Mouse (Mus musculus) heart, embryonic 14.5 days (tissue): ENCODE measurements around the gene Sh3rf3. TPM values are rescaled to one million over a fixed set of nuclear protein-coding genes. Genes with fewer than 3 reads are reported as not detected.

Experiments used
- ATAC-seq: fragments of 200-750 bp; cut with Nextera tagmentation; 2 replicates; pipeline ENCODE4 v1.8.0; 2017; ENCODE audit warnings: low read depth, moderate TSS enrichment; ENCODE audit not compliant: insufficient number of reproducible peaks, insufficient read depth, low FRiP score
- H3K27ac ChIP-seq, 2 experiments: fragments of 200-500 bp in 1 of 2; fragments of 300-500 bp in 1 of 2; sonication (generic) in 1 of 2; replicated peaks in 1 of 2; 2 replicates each; pipeline ENCODE4 v1.5.1; 2012 to 2014; ENCODE audit warnings: low read depth in 2 of 2, low read length in 2 of 2, control low read depth in 1 of 2, mild to moderate bottlenecking in 1 of 2, mixed read lengths in 1 of 2; ENCODE audit not compliant: control insufficient read depth in 1 of 2, insufficient read depth in 1 of 2
- H3K27me3 ChIP-seq: fragments of 300-500 bp; sonication (generic); 2 replicates; pipeline ENCODE4 v1.6.1; 2014; ENCODE audit warnings: mild to moderate bottlenecking, low read length, control low read depth; ENCODE audit not compliant: control insufficient read depth, insufficient read depth
- H3K36me3 ChIP-seq: fragments of 300-500 bp; sonication (generic); 2 replicates; pipeline ENCODE4 v1.6.1; 2014; ENCODE audit warnings: mild to moderate bottlenecking, control low read depth, low read length, mixed read lengths; ENCODE audit not compliant: control insufficient read depth, insufficient read depth
- H3K4me1 ChIP-seq, 2 experiments: fragments of 200-500 bp in 1 of 2; fragments of 300-500 bp in 1 of 2; sonication (generic) in 1 of 2; 2 replicates each; pipeline ENCODE4 v1.6.1; 2012 to 2014; ENCODE audit warnings: low read length in 2 of 2, control low read depth in 1 of 2, mixed read lengths in 1 of 2; ENCODE audit not compliant: control insufficient read depth in 2 of 2, insufficient read depth in 2 of 2
- H3K4me2 ChIP-seq: fragments of 300-500 bp; sonication (generic); 2 replicates; pipeline ENCODE4 v1.6.1; 2014; ENCODE audit warnings: mild to moderate bottlenecking, low read length
- H3K4me3 ChIP-seq, 2 experiments: fragments of 200-500 bp in 1 of 2; fragments of 300-500 bp in 1 of 2; sonication (generic) in 1 of 2; 2 replicates each; pipeline ENCODE4 v1.5.1; 2012 to 2014; ENCODE audit warnings: low read length in 2 of 2, mild to moderate bottlenecking in 2 of 2, control low read depth in 1 of 2, low read depth in 1 of 2, moderate library complexity in 1 of 2; ENCODE audit not compliant: control insufficient read depth in 1 of 2, insufficient read depth in 1 of 2
- H3K9ac ChIP-seq: fragments of 300-500 bp; sonication (generic); 2 replicates; pipeline ENCODE4 v1.6.1; 2014; ENCODE audit warnings: mild to moderate bottlenecking, low read length
- H3K9me3 ChIP-seq: fragments of 300-500 bp; sonication (generic); 2 replicates; pipeline ENCODE4 v1.6.1; 2016; ENCODE audit warnings: low read length, control low read depth; ENCODE audit not compliant: control insufficient read depth
- WGBS: fragments of 180-500 bp; shearing (Covaris S2); extraction: QIAGEN DNeasy Blood & Tissue Kit; methylation state at CpG from one replicate; pipeline ENCODE4 v1.1.7; 2014; 5-methylcytosine and 5-hydroxymethylcytosine counted together
- polyA plus RNA-seq: library from polyadenylated mRNA; unstranded; fragments of >200 nt; fragmentation: Nextera tagmentation; extraction: Ambion mirVana; gene quantifications from 2 replicates; pipeline ENCODE4 v1.2.1, GENCODE M21; 2014

Gene Sh3rf3
- polyA plus RNA-seq, 1 experiment from 2014 or later, result 0.65 TPM

GRCm38 (mm10) chr10:58969351-58969750 lies 156.2 kb downstream of the Sh3rf3 start:
- Histone ChIP-seq H3K27me3 (no peaks in the 10 kb centered on the region), H3K4me2 (no peak overlapping the region)
- 87% methylated on average over 5 of the region's 5 CpGs for WGBS

GRCm38 (mm10) chr10:58972115-58972514 lies 159.0 kb downstream of the Sh3rf3 start:
- no peak overlapping the region for H3K4me3 ChIP-seq
- no peak overlapping the region for H3K4me2 ChIP-seq
- no peak overlapping the region for H3K9ac ChIP-seq
- H3K27me3 ChIP-seq, result no peaks in the 10 kb centered on the region
- 24% methylated on average over 1 of the region's 1 CpGs for WGBS
- no peaks in the 10 kb centered on the region for H3K36me3 ChIP-seq
- H3K4me1 ChIP-seq, result no peaks in the 10 kb centered on the region
- no peak overlapping the region for H3K27ac ChIP-seq
- H3K9me3 ChIP-seq, result peaks cover 6% of the 10 kb centered on the region; the same call in 1 of the 2 replicates
- ATAC-seq, result no peak

More at GRCm38 (mm10) chr10:58969351-58969750, 156.2 kb downstream of the Sh3rf3 start:
- Histone ChIP-seq H3K9ac (no peak overlapping the region), H3K36me3 (no peaks in the 10 kb centered on the region), H3K27ac (no peak overlapping the region), H3K4me3 (no peak overlapping the region), H3K4me1 (no peaks in the 10 kb centered on the region), H3K9me3 (peaks cover 6% of the 10 kb centered on the region; the same call in 1 of the 2 replicates)
- no peak for ATAC-seq

- H3K9me3 ChIP-seq, result peaks cover 6% of the 10 kb centered on the region; the same call in 1 of the 2 replicates
- ATAC-seq, result no peak
- H3K4me3 ChIP-seq, result no peak overlapping the region
- 36% methylated on average over 5 of the region's 5 CpGs for WGBS
- H3K9ac ChIP-seq, result no peak overlapping the region
- H3K4me1 ChIP-seq, result no peaks in the 10 kb centered on the region
- no peaks in the 10 kb centered on the region for H3K27me3 ChIP-seq
- H3K36me3 ChIP-seq, result no peaks in the 10 kb centered on the region
- H3K4me2 ChIP-seq, result no peak overlapping the region
- H3K27ac ChIP-seq, result no peak overlapping the region
Observed at GRCm38 (mm10) chr10:58974138-58974537, 161.0 kb downstream of the Sh3rf3 start.

DNA sequence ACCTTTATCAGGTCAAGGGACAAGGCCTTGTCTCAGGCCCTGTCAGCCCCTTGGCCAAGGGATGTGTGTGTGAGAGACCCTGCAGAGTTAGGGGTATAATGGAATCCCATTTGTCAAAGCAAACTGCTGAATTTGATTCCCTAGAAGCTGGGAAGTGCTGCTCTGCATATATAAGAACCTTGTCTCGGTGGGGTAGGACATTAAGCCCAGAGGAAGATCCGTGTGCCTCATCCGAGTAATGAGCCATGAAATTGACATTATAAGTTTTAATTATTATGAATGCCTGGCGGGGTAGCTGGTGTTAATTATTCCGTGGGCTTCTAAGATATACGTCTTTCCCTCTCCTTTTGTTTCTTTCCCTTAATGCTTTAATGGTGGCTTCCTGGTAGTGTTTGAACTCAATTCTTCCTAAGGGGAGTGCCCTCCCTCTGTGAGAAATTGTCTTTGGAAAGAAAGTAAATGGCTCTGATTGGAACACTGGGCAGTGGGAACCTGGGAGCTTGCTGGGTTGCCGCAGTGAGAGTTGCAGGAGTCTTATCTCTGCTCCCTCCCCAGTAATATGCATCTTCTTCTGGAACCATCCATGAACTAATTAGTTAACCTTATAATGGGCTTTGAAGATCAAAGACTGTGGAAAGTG lies 166.3 kb downstream of the Sh3rf3 start:
- 73% methylated on average over 7 of the region's 7 CpGs for WGBS
- Histone ChIP-seq H3K27ac (no peak overlapping the region), H3K36me3 (no peaks in the 10 kb centered on the region), H3K4me3 (no peak overlapping the region), H3K4me2 (no peak overlapping the region), H3K27me3 (no peaks in the 10 kb centered on the region), H3K4me1 (no peaks in the 10 kb centered on the region), H3K9ac (no peak overlapping the region), H3K9me3 (no peaks in the 10 kb centered on the region)
- ATAC-seq, result no peak

GRCm38 (mm10) chr10:58981674-58982329 lies 168.6 kb downstream of the Sh3rf3 start:
- WGBS, result 85% methylated on average over 9 of the region's 9 CpGs
- Histone ChIP-seq H3K9me3 (no peaks in the 10 kb centered on the region), H3K27me3 (no peaks in the 10 kb centered on the region), H3K9ac (no peak overlapping the region), H3K4me1 (no peaks in the 10 kb centered on the region), H3K4me3 (no peak overlapping the region), H3K27ac (no peak overlapping the region), H3K36me3 (no peaks in the 10 kb centered on the region), H3K4me2 (no peak overlapping the region)
- no peak for ATAC-seq

- Histone ChIP-seq H3K4me2 (no peak overlapping the region), H3K9me3 (no peaks in the 10 kb centered on the region), H3K4me1 (no peaks in the 10 kb centered on the region), H3K4me3 (no peak overlapping the region), H3K36me3 (no peaks in the 10 kb centered on the region), H3K9ac (no peak overlapping the region), H3K27me3 (no peaks in the 10 kb centered on the region), H3K27ac (no peak overlapping the region)
- 74% methylated on average over 5 of the region's 5 CpGs for WGBS
- no peak for ATAC-seq
Observed at GRCm38 (mm10) chr10:58982546-58983154, 169.5 kb downstream of the Sh3rf3 start.

GRCm38 (mm10) chr10:58991611-58992010 lies 178.5 kb downstream of the Sh3rf3 start:
- Histone ChIP-seq H3K27me3 (no peaks in the 10 kb centered on the region), H3K27ac (no peak overlapping the region), H3K9ac (no peak overlapping the region), H3K4me3 (no peak overlapping the region), H3K4me2 (no peak overlapping the region), H3K9me3 (no peaks in the 10 kb centered on the region), H3K36me3 (no peaks in the 10 kb centered on the region), H3K4me1 (no peaks in the 10 kb centered on the region)
- ATAC-seq, result no peak
- 83% methylated on average over 3 of the region's 3 CpGs for WGBS
